Mouse (Mus musculus): ENCODE results near the gene Anapc11. TPM values are rescaled to one million over a fixed set of nuclear protein-coding genes. Genes with fewer than 3 reads are reported as not detected.

Gene Anapc11
- polyA plus RNA-seq, 1 experiment from 2014 or later = 175 TPM

DNA sequence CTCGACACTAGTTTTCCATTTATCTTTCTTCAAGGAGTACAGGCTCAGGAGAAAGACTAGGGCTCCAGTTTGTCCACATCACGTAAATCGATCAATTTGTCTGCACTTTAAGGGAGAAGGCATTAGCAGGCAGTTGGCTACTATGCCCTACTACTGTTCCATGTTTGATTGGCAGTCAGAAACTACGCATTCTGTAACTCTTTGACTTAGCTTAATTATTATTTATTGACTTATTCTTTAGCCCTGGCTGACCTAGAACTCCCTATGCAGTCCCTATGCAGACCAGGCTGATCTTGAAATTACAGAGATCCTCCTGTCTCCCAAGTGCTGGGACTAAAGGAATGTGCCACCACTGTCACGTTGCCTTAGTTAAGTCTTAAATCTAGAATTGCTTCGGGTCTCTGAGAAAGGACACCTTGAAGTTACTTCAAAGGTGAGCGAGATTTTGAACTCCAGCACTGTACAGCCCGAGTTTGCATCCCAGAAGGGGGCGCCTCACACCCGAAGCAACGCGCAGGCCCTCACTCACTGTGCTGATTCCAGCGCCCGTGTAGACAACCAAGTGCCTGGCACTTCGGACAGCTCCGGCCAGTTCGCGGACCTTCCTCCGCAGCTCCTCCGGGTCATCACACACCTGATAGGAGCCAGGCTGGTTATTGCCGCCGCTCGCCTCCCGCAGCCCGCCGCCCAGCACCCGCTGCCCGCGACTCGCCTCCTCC lies 25.9 kb downstream of the Anapc11 start:
- peak overlapping the region; percentile 62 for H3K9ac ChIP-seq
- H3K4me3 ChIP-seq = peak overlapping the region; percentile 90
- peaks cover 19% of the 10 kb centered on the region for H3K4me1 ChIP-seq (replicated peaks)
- peaks cover 36% of the 10 kb centered on the region for H3K36me3 ChIP-seq
- ATAC-seq (replicated peaks; ENCODE audit: insufficient number of reproducible peaks, insufficient read depth, low FRiP score, low read depth) = peak; percentile 73
- peak overlapping the region; percentile 77 for H3K27ac ChIP-seq
- no peaks in the 10 kb centered on the region for H3K27me3 ChIP-seq
- no peaks in the 10 kb centered on the region for H3K9me3 ChIP-seq (replicated peaks)
- WGBS = 11% methylated on average over 30 of the region's 30 CpGs
- H3K4me2 ChIP-seq = peak overlapping the region; percentile 89

DNA sequence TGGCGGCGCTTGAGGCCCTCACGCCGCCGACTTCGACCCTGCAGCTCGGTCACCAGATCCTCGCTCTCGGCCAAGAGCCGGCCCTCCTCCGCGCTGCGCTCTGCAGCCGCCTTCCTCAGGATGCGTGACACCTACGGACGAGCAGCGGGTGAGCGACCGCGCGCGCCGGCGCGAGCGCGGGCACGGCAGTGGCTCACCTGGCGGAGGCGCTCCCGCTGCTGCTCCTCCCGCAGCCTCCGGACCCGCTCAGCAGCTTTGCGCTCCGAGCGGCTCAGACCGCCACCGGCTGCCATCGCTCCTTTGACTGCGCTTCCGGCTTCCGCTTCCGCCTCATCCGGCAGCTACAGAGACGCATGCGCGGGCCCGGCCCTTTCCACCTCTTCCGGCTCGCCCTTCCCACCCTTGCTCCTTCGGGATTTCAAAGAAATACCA lies 26.5 kb downstream of the Anapc11 start:
- peaks cover 35% of the 10 kb centered on the region for H3K36me3 ChIP-seq
- no peaks in the 10 kb centered on the region for H3K27me3 ChIP-seq
- no peaks in the 10 kb centered on the region for H3K9me3 ChIP-seq (replicated peaks)
- ATAC-seq (replicated peaks; ENCODE audit: insufficient number of reproducible peaks, insufficient read depth, low FRiP score, low read depth) = peak; percentile 77
- H3K4me1 ChIP-seq (replicated peaks) = peaks cover 25% of the 10 kb centered on the region
- H3K4me2 ChIP-seq = peak overlapping the region; percentile 89
- H3K27ac ChIP-seq = peak overlapping the region; percentile 77
- under 1% methylated on average over 53 of the region's 53 CpGs for WGBS
- H3K9ac ChIP-seq = peak overlapping the region; percentile 62
- peak overlapping the region; percentile 90 for H3K4me3 ChIP-seq

DNA sequence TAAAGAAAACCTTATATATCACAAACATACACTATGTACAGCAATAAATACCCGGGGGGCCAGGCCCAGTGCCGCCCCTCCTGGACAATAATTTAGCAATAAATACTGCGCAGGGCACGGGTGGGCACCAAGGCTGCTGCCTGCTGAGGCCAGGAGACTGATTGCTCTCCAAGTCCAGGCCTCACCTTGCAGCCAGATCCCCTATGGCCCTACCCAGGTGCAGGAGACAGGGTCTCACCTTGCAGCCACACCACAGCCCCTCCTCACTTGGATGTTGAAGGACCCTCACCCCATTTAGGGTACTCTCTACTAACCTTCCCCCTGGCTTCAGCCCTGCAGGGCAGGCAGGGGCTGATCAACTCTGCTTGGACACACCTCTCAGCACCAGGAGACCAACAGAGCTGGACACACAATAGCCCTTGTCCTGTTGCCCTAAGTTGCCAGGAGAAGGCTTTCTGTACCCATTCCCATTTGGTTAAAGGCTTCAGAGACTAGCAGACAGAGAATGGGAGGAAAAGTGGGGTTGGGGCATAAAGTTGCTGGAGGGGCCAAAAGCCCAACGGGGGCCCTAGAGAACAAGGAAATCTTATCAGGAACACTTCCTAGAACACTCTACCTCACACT lies 27.0 kb downstream of the Anapc11 start, which contains the start of gene Sirt7:
Sirt7 (minus strand) TSS at position 89 of the 624 bp plus-strand sequence.
- whole genome bisulfite sequencing = 8% methylated on average over 5 of the region's 5 CpGs
- Histone ChIP-seq H3K27ac (peak within 1 kb of the TSS; percentile 77), H3K4me3 (peak within 1 kb of the TSS; percentile 90), H3K27me3 (no peaks in the 10 kb centered on the region), H3K4me1 (replicated peaks) (peaks cover 30% of the 10 kb centered on the region), H3K9me3 (replicated peaks) (no peaks in the 10 kb centered on the region), H3K9ac (peak within 1 kb of the TSS; percentile 62), H3K36me3 (peaks cover 30% of the 10 kb centered on the region), H3K4me2 (peak within 1 kb of the TSS; percentile 89)
- ATAC-seq (replicated peaks; ENCODE audit: insufficient number of reproducible peaks, insufficient read depth, low FRiP score, low read depth) = 0 out of 2 replicates have a peak, but pooled peaks have one; percentile 11

DNA sequence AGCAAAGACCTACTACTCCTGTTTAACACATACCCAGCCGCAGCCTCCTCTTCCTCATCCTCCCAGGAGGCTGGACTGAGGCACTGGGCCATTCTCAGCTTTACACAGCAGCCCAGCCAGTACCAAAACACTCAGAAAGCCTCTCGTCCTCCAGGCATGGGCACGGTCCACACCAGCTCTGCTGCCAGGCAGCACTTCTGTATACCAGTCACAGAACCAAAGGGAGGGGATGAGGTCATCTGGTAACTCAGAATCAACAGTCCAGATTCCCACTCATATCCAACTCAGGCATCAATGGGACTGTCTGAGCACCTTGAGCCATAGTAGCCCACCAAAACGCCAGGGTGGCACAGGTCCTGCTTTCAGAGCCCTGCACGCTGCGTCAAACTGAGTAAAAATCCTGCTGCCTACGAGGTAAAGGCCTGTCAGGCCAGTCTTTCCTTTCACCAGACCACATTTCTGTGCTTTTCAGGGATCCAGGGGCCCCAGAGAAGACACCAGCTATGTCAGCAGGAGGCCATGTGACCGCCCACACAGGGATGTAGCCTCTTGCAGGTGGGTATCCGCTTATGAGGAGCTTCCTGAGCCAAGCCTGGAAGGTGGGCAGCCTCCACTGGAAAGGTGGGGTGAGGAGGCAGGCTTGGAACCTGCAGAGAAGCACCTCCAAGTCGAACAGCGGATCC lies 28.7 kb downstream of the Anapc11 start:
- Histone ChIP-seq H3K9ac (no peak overlapping the region), H3K4me1 (replicated peaks) (peaks cover 47% of the 10 kb centered on the region), H3K36me3 (peaks cover 16% of the 10 kb centered on the region), H3K27ac (no peak overlapping the region), H3K27me3 (no peaks in the 10 kb centered on the region), H3K4me3 (no peak overlapping the region), H3K4me2 (no peak overlapping the region), H3K9me3 (replicated peaks) (no peaks in the 10 kb centered on the region)
- ATAC-seq (replicated peaks; ENCODE audit: insufficient number of reproducible peaks, insufficient read depth, low FRiP score, low read depth) = no peak
- WGBS = 84% methylated on average over 11 of the region's 11 CpGs

DNA sequence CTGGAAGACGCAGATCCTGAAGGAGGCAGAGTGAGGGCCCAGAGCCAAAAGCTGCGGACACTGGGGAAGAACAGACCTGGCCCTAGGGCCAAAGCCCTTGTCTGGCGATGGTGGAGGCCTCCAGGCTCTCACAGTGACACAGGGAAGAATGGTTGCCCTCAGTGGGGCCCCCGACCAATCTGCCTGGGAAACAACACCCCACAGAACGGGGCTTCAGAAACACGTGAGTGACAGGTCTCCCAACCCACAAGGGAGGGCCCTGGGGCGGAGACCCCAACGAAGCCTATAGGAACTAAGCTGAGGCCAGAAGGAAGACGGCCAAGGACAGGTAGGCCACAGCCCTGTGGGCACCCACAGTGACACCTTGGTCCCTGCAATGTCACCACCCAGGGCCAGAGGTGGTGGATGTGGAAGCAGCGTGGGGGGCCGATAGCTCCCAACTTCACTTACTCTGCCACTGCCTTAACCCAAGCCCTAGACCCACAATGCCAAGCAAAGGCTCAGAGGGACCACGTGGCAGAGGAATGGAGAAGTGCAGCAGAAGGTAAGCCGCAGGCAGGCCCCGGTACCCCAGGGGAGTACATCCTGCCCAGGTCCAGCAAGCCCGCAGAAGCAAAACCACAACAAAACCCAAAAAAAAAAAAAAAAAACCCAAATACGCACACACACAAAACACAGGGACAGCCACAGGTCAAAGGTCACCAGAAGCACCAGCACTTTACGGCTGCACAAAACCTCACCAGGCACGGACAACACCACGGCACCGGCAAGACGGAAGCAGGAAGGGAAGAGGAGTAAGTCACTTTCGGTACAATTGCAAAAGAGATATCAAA lies 29.5 kb downstream of the Anapc11 start:
- Histone ChIP-seq H3K9ac (no peak overlapping the region), H3K4me3 (no peak overlapping the region), H3K27me3 (no peaks in the 10 kb centered on the region), H3K27ac (no peak overlapping the region), H3K36me3 (peaks cover 15% of the 10 kb centered on the region), H3K4me2 (no peak overlapping the region), H3K4me1 (replicated peaks) (peaks cover 54% of the 10 kb centered on the region), H3K9me3 (replicated peaks) (no peaks in the 10 kb centered on the region)
- WGBS = 80% methylated on average over 22 of the region's 22 CpGs
- ATAC-seq (replicated peaks; ENCODE audit: insufficient number of reproducible peaks, insufficient read depth, low FRiP score, low read depth) = no peak

DNA sequence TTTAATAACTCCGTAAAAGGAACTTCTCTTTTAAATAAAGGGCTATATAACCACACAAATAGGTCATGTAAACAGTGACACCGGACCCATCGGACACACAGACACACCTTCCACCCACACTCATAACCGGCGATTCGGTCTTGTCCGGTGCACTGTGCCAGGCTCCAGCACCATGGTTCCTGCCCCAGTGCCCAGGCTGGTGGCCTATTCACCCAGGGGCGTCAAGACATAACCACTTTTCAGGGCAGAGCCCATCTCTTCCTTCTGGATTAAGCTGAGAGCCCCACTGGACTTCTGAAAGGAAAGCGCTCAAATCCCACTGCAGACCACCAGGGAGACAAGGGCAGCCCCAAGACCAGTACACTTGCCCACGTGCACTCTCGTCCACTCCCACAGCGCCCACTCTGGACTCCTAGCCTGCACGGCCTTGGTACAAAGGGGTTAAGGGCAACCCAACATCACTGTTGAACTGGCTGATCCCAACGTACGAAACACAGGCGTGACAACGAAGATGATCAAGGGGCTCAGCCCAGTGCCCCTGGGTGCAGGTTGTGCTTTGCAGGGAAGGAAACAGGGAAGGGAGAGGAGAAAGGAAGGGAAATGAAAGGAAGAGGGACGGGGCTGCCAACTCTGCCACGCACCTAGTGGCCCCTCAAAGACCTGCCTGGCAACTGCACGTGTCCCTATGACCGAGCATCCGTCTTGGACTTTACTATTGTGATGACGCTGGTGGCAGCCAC lies 30.6 kb downstream of the Anapc11 start:
- Histone ChIP-seq H3K9ac (no peak overlapping the region), H3K27me3 (no peaks in the 10 kb centered on the region), H3K4me2 (peak overlapping the region; percentile 94; the same call in 1 of the 2 replicates), H3K9me3 (replicated peaks) (no peaks in the 10 kb centered on the region), H3K27ac (no peak overlapping the region), H3K4me1 (replicated peaks) (peaks cover 54% of the 10 kb centered on the region), H3K36me3 (peaks cover 15% of the 10 kb centered on the region), H3K4me3 (0 out of 2 replicates have a peak overlapping the region, but pooled peaks have one; percentile 19)
- WGBS = 88% methylated on average over 23 of the region's 23 CpGs
- no peak for ATAC-seq (replicated peaks; ENCODE audit: insufficient number of reproducible peaks, insufficient read depth, low FRiP score, low read depth)

DNA sequence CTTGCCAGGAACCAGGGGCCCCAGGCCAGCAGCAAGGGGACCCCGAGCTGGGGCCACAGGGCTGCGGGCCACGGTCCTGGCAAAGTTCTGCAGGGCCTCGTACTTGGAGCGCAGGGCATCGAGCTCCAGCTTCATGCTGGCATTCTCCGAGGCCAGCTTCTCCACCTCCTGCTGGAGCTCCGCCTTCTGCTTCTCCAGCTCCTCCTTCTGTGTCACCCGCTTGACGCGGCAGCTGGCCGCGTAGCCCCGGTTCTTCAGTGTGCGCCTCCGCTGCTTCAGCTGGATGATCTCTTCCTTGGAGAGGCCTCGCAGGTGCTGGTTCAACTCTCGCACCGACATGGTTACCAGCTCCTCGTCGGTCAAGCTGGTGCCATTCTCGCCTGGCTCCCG lies 31.1 kb downstream of the Anapc11 start:
- Histone ChIP-seq H3K4me2 (peak overlapping the region; percentile 94), H3K9ac (no peak overlapping the region), H3K27ac (peak overlapping the region; percentile 58), H3K36me3 (peaks cover 15% of the 10 kb centered on the region), H3K9me3 (replicated peaks) (no peaks in the 10 kb centered on the region), H3K4me1 (replicated peaks) (peaks cover 53% of the 10 kb centered on the region), H3K27me3 (no peaks in the 10 kb centered on the region), H3K4me3 (peak overlapping the region; percentile 19)
- WGBS = 70% methylated on average over 23 of the region's 23 CpGs
- no peak for ATAC-seq (replicated peaks; ENCODE audit: insufficient number of reproducible peaks, insufficient read depth, low FRiP score, low read depth)

DNA sequence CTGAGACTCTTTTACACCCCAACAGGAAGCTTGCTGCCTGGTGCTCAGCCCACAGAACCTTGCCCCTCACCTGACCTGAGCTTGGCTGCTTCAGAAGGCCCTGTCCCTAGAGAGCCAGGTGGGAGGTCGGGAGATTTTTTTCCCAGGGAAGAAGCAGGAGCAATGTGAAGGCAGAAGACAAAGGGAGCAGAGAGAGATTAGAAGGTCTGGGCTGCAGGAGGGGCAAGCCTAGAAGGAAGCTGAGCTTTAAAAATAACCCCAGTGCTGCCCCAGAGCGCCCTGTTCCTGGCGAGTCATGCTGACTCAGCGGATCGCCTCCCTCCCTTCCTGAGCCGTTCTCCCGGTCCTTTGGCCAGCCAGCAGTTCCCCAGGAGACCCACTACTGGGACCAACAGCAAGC lies 31.7 kb downstream of the Anapc11 start:
- peak overlapping the region; percentile 19 for H3K4me3 ChIP-seq
- WGBS = 10% methylated on average over 7 of the region's 7 CpGs
- ATAC-seq (replicated peaks; ENCODE audit: insufficient number of reproducible peaks, insufficient read depth, low FRiP score, low read depth) = no peak

DNA sequence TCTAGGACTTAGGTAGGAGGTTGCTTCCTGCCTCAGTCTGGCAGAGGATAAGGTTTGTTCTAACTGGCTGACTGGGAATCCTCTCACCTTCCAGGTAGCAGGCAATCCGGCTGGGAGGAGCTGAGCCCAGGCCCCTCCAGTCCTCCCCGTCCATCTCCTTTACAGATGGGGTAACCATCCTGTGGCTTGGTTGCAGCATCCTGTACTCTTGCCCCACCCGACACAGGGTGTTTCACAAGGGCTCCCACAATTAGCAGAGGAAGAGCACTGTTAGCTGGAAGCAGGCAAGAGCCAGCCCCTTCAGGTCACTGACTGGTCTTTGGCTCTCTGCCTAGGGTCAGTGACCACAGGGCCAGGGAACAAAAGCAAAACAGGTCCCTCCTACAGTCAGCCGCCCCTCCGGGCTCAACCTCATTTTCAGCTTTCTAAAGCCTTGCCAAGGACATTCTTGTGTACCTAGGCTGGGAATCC lies 32.2 kb downstream of the Anapc11 start:
- peak overlapping the region; percentile 58 for H3K27ac ChIP-seq
- peaks cover 48% of the 10 kb centered on the region for H3K4me1 ChIP-seq (replicated peaks)
- H3K9me3 ChIP-seq (replicated peaks) = no peaks in the 10 kb centered on the region
- peaks cover 15% of the 10 kb centered on the region for H3K36me3 ChIP-seq
- WGBS = 41% methylated on average over 5 of the region's 5 CpGs
- peak overlapping the region; percentile 32; the same call in 1 of the 2 replicates for H3K9ac ChIP-seq
- no peaks in the 10 kb centered on the region for H3K27me3 ChIP-seq
- ATAC-seq (replicated peaks; ENCODE audit: insufficient number of reproducible peaks, insufficient read depth, low FRiP score, low read depth) = no peak
- H3K4me3 ChIP-seq = peak overlapping the region; percentile 19
- H3K4me2 ChIP-seq = peak overlapping the region; percentile 94

More for the DNA sequence above, 31.7 kb downstream of the Anapc11 start:
- H3K4me1 ChIP-seq (replicated peaks) = peaks cover 53% of the 10 kb centered on the region
- no peaks in the 10 kb centered on the region for H3K9me3 ChIP-seq (replicated peaks)
- peak overlapping the region; percentile 32; the same call in 1 of the 2 replicates for H3K9ac ChIP-seq
- no peaks in the 10 kb centered on the region for H3K27me3 ChIP-seq
- H3K27ac ChIP-seq = peak overlapping the region; percentile 58
- H3K4me2 ChIP-seq = peak overlapping the region; percentile 94
- peaks cover 15% of the 10 kb centered on the region for H3K36me3 ChIP-seq

All from heart, embryonic 15.5 days (tissue).